Mouse (Mus musculus) lung, postnatal 0 days (tissue): ENCODE results near the gene Malsu1.

Experiments
- CTCF ChIP-seq: IDR thresholded peaks from 2 replicates; pipeline ENCODE4 v1.5.1; 2016; ENCODE audit warnings: antibody characterized with exemption, mild to moderate bottlenecking
- EP300 ChIP-seq: IDR thresholded peaks from 2 replicates; pipeline ENCODE4 v1.6.1; 2016; ENCODE audit warnings: antibody characterized with exemption, mild to moderate bottlenecking, control low read depth

DNA sequence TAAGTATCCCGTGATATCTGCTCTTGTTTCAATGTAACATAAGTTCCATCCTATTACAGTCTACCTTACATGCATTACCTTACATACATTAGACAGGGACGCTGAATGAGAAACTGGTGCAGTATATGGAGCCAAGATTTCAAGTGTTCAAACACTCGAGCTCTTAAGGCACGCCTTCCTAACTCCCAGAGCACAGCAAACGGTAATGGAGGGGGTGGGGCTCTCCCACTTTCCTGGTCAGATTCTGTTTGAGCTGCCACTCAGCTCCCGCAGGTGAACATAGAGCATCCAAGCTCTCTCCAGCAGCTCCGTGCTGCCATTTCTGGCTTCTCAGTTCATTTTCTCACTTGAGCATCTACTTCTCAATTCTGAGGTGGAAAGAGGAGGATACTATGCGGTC is 44.9 kb downstream of the Malsu1 start:
- TF ChIP-seq CTCF (no peak), EP300 (no peak)
